Mouse (Mus musculus) MEL (cell line): ENCODE results near the gene Irx2. TPM values are rescaled to one million over a fixed set of nuclear protein-coding genes. Genes with fewer than 3 reads are reported as not detected.

ENCODE experiments used
- DNase-seq: peaks from one replicate; pipeline ENCODE4 v3.0.0; 2011; ENCODE audit warnings: low read depth, low spot score
- H3K27ac ChIP-seq: 2 replicates; pipeline ENCODE4 v1.5.1; 2012; ENCODE audit warnings: low read depth, mild to moderate bottlenecking, control low read depth, low read length, moderate library complexity; ENCODE audit not compliant: control insufficient read depth
- H3K27me3 ChIP-seq, 2 experiments: fragments of 150-350 bp in 1 of 2; sonication (generic) in 1 of 2; 2 replicates each; pipeline ENCODE4 v1.6.1; 2012; ENCODE audit warnings: low read length in 2 of 2, mild to moderate bottlenecking in 2 of 2, improper control_type of control experiment in 1 of 2, moderate library complexity in 1 of 2; ENCODE audit not compliant: insufficient read depth in 2 of 2, control insufficient read depth in 1 of 2
- H3K36me3 ChIP-seq, 2 experiments: 2 replicates each; pipeline ENCODE4 v1.6.1; 2012 to 2014; ENCODE audit warnings: low read length in 2 of 2, improper control_type of control experiment in 1 of 2, inconsistent platforms in 1 of 2, mild to moderate bottlenecking in 1 of 2; ENCODE audit not compliant: insufficient read depth in 2 of 2, control insufficient read depth in 1 of 2
- H3K4me1 ChIP-seq, 2 experiments: fragments of 150-350 bp in 1 of 2; sonication (generic) in 1 of 2; 2 replicates each; pipeline ENCODE4 v1.6.1; 2012; ENCODE audit warnings: low read length in 2 of 2, improper control_type of control experiment in 1 of 2, mild to moderate bottlenecking in 1 of 2; ENCODE audit not compliant: insufficient read depth in 2 of 2, control insufficient read depth in 1 of 2
- H3K4me3 ChIP-seq, 2 experiments: fragments of 150-350 bp in 1 of 2; sonication (generic) in 1 of 2; 2 replicates each; pipeline ENCODE4 v1.5.1; 2012; ENCODE audit warnings: low read depth in 2 of 2, low read length in 2 of 2, mild to moderate bottlenecking in 2 of 2, moderate library complexity in 2 of 2, control low read depth in 1 of 2, improper control_type of control experiment in 1 of 2; ENCODE audit not compliant: control insufficient read depth in 1 of 2, insufficient read depth in 1 of 2
- H3K79me2 ChIP-seq: 2 replicates; pipeline ENCODE4 v1.6.1; 2012; ENCODE audit warnings: mild to moderate bottlenecking, low read length, moderate library complexity; ENCODE audit not compliant: control insufficient read depth, poor library complexity, insufficient read depth
- H3K9ac ChIP-seq: 2 replicates; pipeline ENCODE4 v1.6.1; 2012; ENCODE audit warnings: low read depth, mild to moderate bottlenecking, control low read depth, low read length, moderate library complexity; ENCODE audit not compliant: control insufficient read depth, poor library complexity, severe bottlenecking
- H3K9me3 ChIP-seq: fragments of 150-350 bp; sonication (generic); replicated peaks from 2 replicates; pipeline ENCODE4 v1.6.1; 2012; ENCODE audit warnings: mild to moderate bottlenecking, low read length, improper control_type of control experiment, moderate library complexity; ENCODE audit not compliant: insufficient read depth
- CHD1 ChIP-seq: IDR thresholded peaks from 2 replicates; pipeline ENCODE4 v1.6.1; 2012; ENCODE audit warnings: low read depth, mild to moderate bottlenecking, inconsistent platforms, low read length, improper control_type of control experiment
- CHD2 ChIP-seq: IDR thresholded peaks from 2 replicates; pipeline ENCODE4 v1.6.1; 2011; ENCODE audit warnings: low read length, improper control_type of control experiment
- EP300 ChIP-seq, 2 experiments: IDR thresholded peaks; 2 replicates each; pipeline ENCODE4 v1.6.1; 2011; ENCODE audit warnings: improper control_type of control experiment in 2 of 2, low read length in 2 of 2, low read depth in 1 of 2, mild to moderate bottlenecking in 1 of 2
- ETS1 ChIP-seq: IDR thresholded peaks from 2 replicates; pipeline ENCODE4 v1.6.1; 2012; ENCODE audit warnings: low read depth, mild to moderate bottlenecking, inconsistent platforms, low read length, improper control_type of control experiment, moderate library complexity
- JUND ChIP-seq: IDR thresholded peaks from 2 replicates; pipeline ENCODE4 v1.6.1; 2011; ENCODE audit warnings: low read depth, mild to moderate bottlenecking, improper control_type of control experiment, low read length
- KAT2A ChIP-seq: conservative IDR thresholded peaks from 2 replicates; pipeline ENCODE4 v1.6.1; 2012; ENCODE audit warnings: low read depth, low read length, improper control_type of control experiment, inconsistent platforms
- MAFK ChIP-seq: IDR thresholded peaks from 2 replicates; pipeline ENCODE4 v1.6.1; 2011; ENCODE audit warnings: low read depth, mild to moderate bottlenecking, low read length, improper control_type of control experiment, borderline replicate concordance
- MAZ ChIP-seq: IDR thresholded peaks from 2 replicates; pipeline ENCODE4 v1.6.1; 2012; ENCODE audit warnings: low read depth, mild to moderate bottlenecking, inconsistent platforms, low read length, improper control_type of control experiment
- MEF2A ChIP-seq: IDR thresholded peaks from 2 replicates; pipeline ENCODE4 v1.6.1; 2014; ENCODE audit warnings: low read depth, mild to moderate bottlenecking, inconsistent platforms, low read length, improper control_type of control experiment; ENCODE audit not compliant: poor library complexity, insufficient replicate concordance, severe bottlenecking; ENCODE audit errors: extremely low read depth
- MXI1 ChIP-seq: IDR thresholded peaks from 2 replicates; pipeline ENCODE4 v1.6.1; 2011; ENCODE audit warnings: mild to moderate bottlenecking, low read depth, low read length, improper control_type of control experiment
- MYB ChIP-seq: IDR thresholded peaks from 2 replicates; pipeline ENCODE4 v1.6.1; 2011; ENCODE audit warnings: mild to moderate bottlenecking, low read depth, low read length, improper control_type of control experiment
- POLR2A ChIP-seq, 2 experiments: IDR thresholded peaks; 2 replicates each; pipeline ENCODE4 v1.6.1; 2011 to 2012; ENCODE audit warnings: low read length in 2 of 2, mild to moderate bottlenecking in 2 of 2, control low read depth in 1 of 2, improper control_type of control experiment in 1 of 2, low read depth in 1 of 2, moderate library complexity in 1 of 2; ENCODE audit not compliant: control insufficient read depth in 1 of 2, insufficient read depth in 1 of 2, poor library complexity in 1 of 2
- POLR2AphosphoS5 ChIP-seq: IDR thresholded peaks from 2 replicates; pipeline ENCODE4 v1.6.1; 2012; ENCODE audit warnings: low read depth, borderline replicate concordance, mild to moderate bottlenecking, inconsistent platforms, low read length, moderate library complexity, mixed read lengths
- SMC3 ChIP-seq: IDR thresholded peaks from 2 replicates; pipeline ENCODE4 v1.6.1; 2011; ENCODE audit warnings: low read depth, low read length, improper control_type of control experiment
- TAL1 ChIP-seq: IDR thresholded peaks from 2 replicates; pipeline ENCODE4 v1.6.1; 2012; ENCODE audit warnings: mild to moderate bottlenecking, inconsistent platforms, low read length, moderate library complexity, mixed read lengths
- UBTF ChIP-seq: IDR thresholded peaks from 2 replicates; pipeline ENCODE4 v1.6.1; 2012; ENCODE audit warnings: low read depth, mild to moderate bottlenecking, inconsistent platforms, low read length, improper control_type of control experiment, moderate library complexity, borderline replicate concordance; ENCODE audit not compliant: insufficient read depth
- USF2 ChIP-seq, 2 experiments: IDR thresholded peaks; 2 replicates each; pipeline ENCODE4 v1.6.1; 2011 to 2012; ENCODE audit warnings: improper control_type of control experiment in 2 of 2, low read length in 2 of 2, borderline replicate concordance in 1 of 2, inconsistent platforms in 1 of 2, low read depth in 1 of 2, mild to moderate bottlenecking in 1 of 2; ENCODE audit not compliant: insufficient read depth in 1 of 2
- ZKSCAN1 ChIP-seq: IDR thresholded peaks from 2 replicates; pipeline ENCODE4 v1.6.1; 2012; ENCODE audit warnings: low read depth, mild to moderate bottlenecking, inconsistent platforms, low read length, improper control_type of control experiment, moderate library complexity
- ZMIZ1 ChIP-seq: IDR thresholded peaks from 2 replicates; pipeline ENCODE4 v1.6.1; 2012; ENCODE audit warnings: low read depth, mild to moderate bottlenecking, inconsistent platforms, low read length, improper control_type of control experiment, moderate library complexity
- polyA plus RNA-seq, 2 experiments: library from polyadenylated mRNA; stranded (reverse) in 1 of 2; unstranded in 1 of 2; fragments of >175 nt in 1 of 2; fragments of >200 nt in 1 of 2; gene quantifications; 2 replicates each; pipeline versions ENCODE4 v1.2.1 to v1.2.4; 2012; ENCODE audit warnings: low replicate concordance in 2 of 2, low read depth in 1 of 2; ENCODE audit not compliant: insufficient read length in 2 of 2, insufficient read depth in 1 of 2, missing spikeins in 1 of 2
- total RNA-seq: library from RNA; depleted of rRNA; stranded (reverse); fragments of 300-350 nt; gene quantifications from 2 replicates; pipeline ENCODE4 v1.2.3, GENCODE M21; 2012

Gene Irx2
- total and polyA plus RNA-seq, 3 experiments = not detected

GRCm38 (mm10) chr13:72636331-72636851, 7.8 kb downstream of the Irx2 start:
- Histone ChIP-seq H3K4me1 (no peaks in the 10 kb centered on the region), H3K79me2 (no peaks in the 10 kb centered on the region), H3K27me3 (no peaks in the 10 kb centered on the region), H3K36me3 (no peaks in the 10 kb centered on the region), H3K27ac (no peak overlapping the region), H3K9ac (no peak overlapping the region), H3K9me3 (no peaks in the 10 kb centered on the region), H3K4me3 (no peak overlapping the region)
- no peak for DNase-seq
- no peak for TF ChIP-seq ZKSCAN1
- no peak for TF ChIP-seq CHD1
- TF ChIP-seq MYB = no peak
- no peak for TF ChIP-seq POLR2AphosphoS5
- TF ChIP-seq SMC3 = no peak
- TF ChIP-seq POLR2A (IDR thresholded peaks at IDR 0.05; ENCODE audit: control insufficient read depth in 1 of 2, insufficient read depth in 1 of 2, low read depth in 1 of 2, low read length in 2 of 2, poor library complexity in 1 of 2) = no peak
- TF ChIP-seq UBTF = no peak
- no peak for TF ChIP-seq USF2 (IDR thresholded peaks at IDR 0.05; ENCODE audit: borderline replicate concordance in 1 of 2, insufficient read depth in 1 of 2, low read depth in 1 of 2, low read length in 2 of 2)
- no peak for TF ChIP-seq KAT2A
- no peak for TF ChIP-seq EP300 (IDR thresholded peaks at IDR 0.05; ENCODE audit: low read depth in 1 of 2, low read length in 2 of 2)
- no peak for TF ChIP-seq ETS1
- no peak for TF ChIP-seq MAZ
- no peak for TF ChIP-seq MXI1
- TF ChIP-seq JUND = no peak
- no peak for TF ChIP-seq MAFK

- Histone ChIP-seq H3K79me2 (no peaks in the 10 kb centered on the region), H3K27me3 (no peaks in the 10 kb centered on the region), H3K9ac (no peak overlapping the region), H3K9me3 (no peaks in the 10 kb centered on the region), H3K4me3 (no peak overlapping the region), H3K36me3 (no peaks in the 10 kb centered on the region), H3K4me1 (no peaks in the 10 kb centered on the region), H3K27ac (no peak overlapping the region)
- TF ChIP-seq CHD2 = no peak
- no peak for TF ChIP-seq KAT2A
- TF ChIP-seq TAL1 = no peak
- no peak for TF ChIP-seq MAFK
- no peak for TF ChIP-seq ZMIZ1
- no peak for TF ChIP-seq MEF2A
- no peak for TF ChIP-seq SMC3
- no peak for TF ChIP-seq MXI1
- no peak for TF ChIP-seq USF2 (IDR thresholded peaks at IDR 0.05; ENCODE audit: borderline replicate concordance in 1 of 2, insufficient read depth in 1 of 2, low read depth in 1 of 2, low read length in 2 of 2)
- TF ChIP-seq POLR2A (IDR thresholded peaks at IDR 0.05; ENCODE audit: control insufficient read depth in 1 of 2, insufficient read depth in 1 of 2, low read depth in 1 of 2, low read length in 2 of 2, poor library complexity in 1 of 2) = no peak
- DNase-seq = no peak
Measured at GRCm38 (mm10) chr13:72637536-72637935, 8.9 kb downstream of the Irx2 start.
